In genomic region chr1:153092237-153092975, GRCm38 (mm10) we compare ENCODE assay signal across 9 mouse cellular contexts.
A peak's percentile ranks its signal among the peaks of the same experiment; 100 is the strongest.
DNase-seq lines count a peak whose midpoint lies in the region; ATAC-seq lines count a peak whose summit lies in the region.
"Had no signal": no experiment of that assay in that cellular context is flagged by ENCODE, and none has a peak within 500 bp of the region (broad histone marks: within the 10 kb centered on the region; RNA-seq: fewer than 3 reads in every experiment).

No protein-coding gene starts in this region.

- H3K9me3 ChIP-seq in forebrain, embryonic 13.5 days (replicated peaks), result no peaks in the 10 kb centered on the region
- H3K9me3 ChIP-seq in heart, embryonic 15.5 days (replicated peaks), result no peaks in the 10 kb centered on the region
- H3K9me3 ChIP-seq: limb, embryonic 15.5 days had no signal

- H3K4me1 ChIP-seq in forebrain, embryonic 13.5 days, result peaks cover 9% of the 10 kb centered on the region
- H3K4me1 ChIP-seq in heart, embryonic 15.5 days (replicated peaks), result peaks cover 21% of the 10 kb centered on the region

- 0 out of 2 replicates have a peak, but pooled peaks cover 7% of the 10 kb centered on the region for H3K36me3 ChIP-seq in forebrain, embryonic 13.5 days (ENCODE audit: poor library complexity, severe bottlenecking)
- no peaks in the 10 kb centered on the region for H3K36me3 ChIP-seq in heart, embryonic 15.5 days
- H3K36me3 ChIP-seq: limb, embryonic 15.5 days had no signal

- no peak overlapping the region for H3K4me3 ChIP-seq in forebrain, embryonic 13.5 days
- H3K4me3 ChIP-seq in heart, embryonic 15.5 days, result no peak overlapping the region
- H3K4me3 ChIP-seq: limb, embryonic 15.5 days had no signal

- H3K9ac ChIP-seq in forebrain, embryonic 13.5 days, result 0 out of 2 replicates have a peak overlapping the region, but pooled peaks have one; percentile 1
- no peak overlapping the region for H3K9ac ChIP-seq in heart, embryonic 15.5 days
- H3K9ac ChIP-seq: limb, embryonic 15.5 days had no signal

- 0 out of 2 replicates have a peak, but pooled peaks cover 4% of the 10 kb centered on the region for H3K27me3 ChIP-seq in forebrain, embryonic 13.5 days
- no peaks in the 10 kb centered on the region for H3K27me3 ChIP-seq in heart, embryonic 15.5 days
- H3K27me3 ChIP-seq: limb, embryonic 15.5 days had no signal

- DNase-seq in MEL-GATA-1-ER (ENCODE audit: extremely low read depth, low read depth), result peak; percentile 52
- peak; percentile 48 for DNase-seq in c-Kit-positive CD71-positive TER-119-positive erythroid progenitor cells, embryonic 14.5 days (ENCODE audit: low spot score)
- peak; percentile 70 to 71 for DNase-seq in kidney, postnatal 25 days
- peak; percentile 79 to 85 for DNase-seq in lung, adult 18-20 months
- peak; percentile 46 for DNase-seq in ovary, adult 18-20 months (ENCODE audit: low spot score)
- peak; percentile 45 for DNase-seq in thymus, postnatal 25 days

- 55% methylated on average over 5 of the region's 5 CpGs for WGBS in forebrain, embryonic 13.5 days
- WGBS in heart, embryonic 15.5 days, result 52% methylated on average over 5 of the region's 5 CpGs

- peak; percentile 76 for ATAC-seq in forebrain, embryonic 13.5 days
- ATAC-seq in heart, embryonic 15.5 days (replicated peaks; ENCODE audit: insufficient number of reproducible peaks, insufficient read depth, low FRiP score, low read depth), result 0 out of 2 replicates have a peak, but pooled peaks have one; percentile 18

- no peak overlapping the region for H3K4me2 ChIP-seq in forebrain, embryonic 13.5 days
- H3K4me2 ChIP-seq in heart, embryonic 15.5 days, result no peak overlapping the region; the same call in 1 of the 2 replicates
- H3K4me2 ChIP-seq: limb, embryonic 15.5 days had no signal

- H3K27ac ChIP-seq in forebrain, embryonic 13.5 days, result no peak overlapping the region
- H3K27ac ChIP-seq in heart, embryonic 15.5 days, result peak overlapping the region; percentile 23
